Mouse (Mus musculus) bone marrow, adult 2 months (tissue): Measurements from ENCODE around the gene Auts2.

Experiments
- CTCF ChIP-seq: fragments of 200-500 bp; IDR thresholded peaks from 2 replicates; pipeline ENCODE4 v1.5.1; 2011; ENCODE audit warnings: low read length, control low read depth; ENCODE audit not compliant: control insufficient read depth, insufficient read depth
- POLR2A ChIP-seq: fragments of 200-500 bp; IDR thresholded peaks from 2 replicates; pipeline ENCODE4 v1.6.1; 2011; ENCODE audit warnings: low read depth, mild to moderate bottlenecking, control low read depth, low read length, borderline replicate concordance; ENCODE audit not compliant: control insufficient read depth

DNA sequence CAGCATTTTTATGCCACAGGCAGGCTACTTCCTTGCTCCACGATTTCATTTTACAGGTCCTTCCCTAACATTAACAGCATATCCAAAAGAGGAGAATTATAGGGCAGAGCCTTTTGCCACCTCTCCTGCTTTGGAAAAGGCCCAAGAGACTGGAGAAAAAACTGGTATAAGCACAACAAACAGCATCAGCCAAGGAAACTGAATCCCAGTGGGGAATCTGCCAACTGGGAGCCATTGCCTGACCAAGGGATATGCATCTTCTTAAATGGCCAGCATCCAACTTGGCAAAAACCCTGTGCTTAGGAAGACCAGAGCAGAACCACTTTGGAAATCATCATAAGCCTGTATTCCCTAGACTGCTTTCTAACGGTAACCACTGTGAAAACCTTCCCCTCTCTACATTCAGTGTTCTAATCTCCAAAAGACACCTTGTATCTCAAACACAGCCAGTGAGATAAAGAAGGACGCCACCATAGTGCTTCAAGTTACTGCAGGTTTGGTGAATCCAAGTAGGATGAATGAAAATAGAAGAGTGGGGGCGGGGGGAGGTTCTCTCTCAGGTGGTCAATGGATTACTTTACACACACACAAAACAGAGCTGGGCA, 169.6 kb downstream of the Auts2 start:
- TF ChIP-seq CTCF (no peak), POLR2A (no peak)
